Mouse (Mus musculus) G1E-ER4 (cell line): Measurements from ENCODE around the gene Glis1. TPM values are rescaled to one million over a fixed set of nuclear protein-coding genes. Genes with fewer than 3 reads are reported as not detected.

Experiments
- GATA1 ChIP-seq: IDR thresholded peaks from one replicate; pipeline ENCODE4 v1.8.0; 2012; ENCODE audit warnings: low read length, inconsistent platforms
- polyA plus RNA-seq: library from polyadenylated mRNA; stranded (reverse); fragments of >175 nt; gene quantifications from 2 replicates; pipeline ENCODE4 v1.2.3, GENCODE M21; 2012

Gene Glis1
- polyA plus RNA-seq, 1 experiment = 1.1 TPM

DNA sequence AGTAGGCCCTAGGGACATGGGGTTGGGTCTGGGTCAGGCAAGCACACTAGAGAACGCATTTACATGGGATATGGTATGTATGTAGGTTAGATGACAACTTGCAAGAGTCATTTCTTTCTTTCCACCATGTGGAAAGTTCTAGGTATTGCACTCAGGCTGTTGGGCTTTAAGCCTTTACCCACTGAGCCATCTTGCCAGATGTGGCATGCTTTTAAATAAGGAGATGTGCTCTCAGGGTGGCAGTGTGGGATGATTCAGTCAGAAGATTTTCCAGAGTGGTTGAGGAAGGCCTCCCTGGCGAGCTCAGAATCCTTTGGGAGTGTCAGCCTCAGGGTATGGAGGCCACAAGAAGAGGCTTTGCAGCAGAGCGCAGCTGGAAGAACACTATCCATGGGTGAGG is 104.2 kb downstream of the Glis1 start:
- no peak for TF ChIP-seq GATA1

DNA sequence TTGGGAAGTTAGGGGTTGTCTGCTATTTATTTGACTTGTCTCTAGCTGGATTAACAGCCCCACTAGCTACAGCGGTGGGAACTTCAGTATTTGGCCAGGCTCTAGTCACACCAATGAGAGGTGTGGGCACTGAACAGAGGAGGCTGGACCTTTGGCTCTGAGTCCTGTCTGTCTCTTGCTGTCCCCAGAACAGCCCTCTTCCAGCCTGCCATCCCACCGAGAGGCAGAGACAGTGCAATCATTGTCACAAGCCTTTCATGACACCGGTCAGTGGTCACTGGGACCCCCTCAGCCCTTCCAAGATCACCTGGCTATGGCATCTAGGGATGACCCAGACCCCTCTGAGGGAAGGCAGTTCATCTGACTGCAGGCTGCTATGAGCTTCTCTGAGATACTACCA is 104.6 kb downstream of the Glis1 start:
- TF ChIP-seq GATA1 = no peak

DNA sequence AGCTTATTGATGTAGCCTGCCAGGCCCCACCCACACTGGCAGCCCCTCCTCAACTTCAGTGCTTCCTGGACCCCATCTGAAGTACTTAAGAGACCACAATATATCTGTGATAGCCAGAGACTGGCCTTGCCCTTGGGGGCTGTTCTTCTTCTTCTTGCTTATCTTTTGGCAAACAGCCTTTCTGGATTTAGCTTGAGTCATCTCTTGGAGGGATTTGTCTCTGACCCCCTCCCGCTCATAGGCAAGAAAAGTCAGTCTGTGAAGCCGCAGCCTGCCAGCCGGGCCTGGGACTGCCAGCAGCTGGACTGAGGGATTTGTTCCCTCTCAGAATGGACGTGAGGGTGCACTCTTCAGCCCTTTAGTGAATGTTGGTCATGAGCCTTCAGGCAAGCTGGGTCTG is 107.4 kb downstream of the Glis1 start:
- TF ChIP-seq GATA1 = no peak

DNA sequence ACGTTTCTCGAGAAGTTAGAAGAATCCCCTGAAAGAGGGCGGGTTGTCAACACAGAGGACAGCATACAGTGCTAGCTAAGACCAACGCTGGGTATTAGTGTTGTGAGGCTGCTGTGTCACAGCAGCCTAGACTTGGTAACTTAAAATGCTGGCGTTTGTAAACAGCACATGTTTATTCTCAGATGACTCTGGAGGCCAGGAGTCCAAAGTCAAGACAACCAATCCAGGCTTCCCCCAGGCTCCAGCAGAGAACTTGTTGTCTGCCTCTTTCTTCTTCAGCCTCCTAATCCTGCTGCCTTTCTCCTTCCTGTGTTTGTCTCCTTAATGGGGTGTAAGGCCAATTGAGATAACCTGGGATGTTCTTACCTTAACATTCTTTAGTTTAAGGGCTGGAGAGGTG is 110.5 kb downstream of the Glis1 start:
- TF ChIP-seq GATA1 = no peak

DNA sequence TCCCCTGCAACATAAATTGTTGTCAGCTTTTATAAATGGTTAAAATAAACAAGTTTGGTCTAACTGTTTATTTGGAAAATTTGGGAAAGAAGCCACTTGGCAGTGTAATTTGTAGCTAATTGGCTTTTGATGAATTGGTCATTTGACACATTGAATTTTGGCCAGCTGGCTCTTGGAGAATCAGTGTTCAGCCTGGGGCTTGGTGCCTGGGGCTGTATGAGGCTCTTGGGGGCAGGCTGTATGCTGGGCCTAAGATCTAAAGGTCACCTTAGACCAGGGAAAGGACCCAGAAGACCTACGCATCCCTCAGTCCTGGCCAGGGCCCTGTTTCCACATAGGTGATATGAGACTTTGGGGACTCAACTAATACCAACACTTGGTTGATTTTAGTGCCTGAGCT is 111.3 kb downstream of the Glis1 start:
- TF ChIP-seq GATA1 = no peak

DNA sequence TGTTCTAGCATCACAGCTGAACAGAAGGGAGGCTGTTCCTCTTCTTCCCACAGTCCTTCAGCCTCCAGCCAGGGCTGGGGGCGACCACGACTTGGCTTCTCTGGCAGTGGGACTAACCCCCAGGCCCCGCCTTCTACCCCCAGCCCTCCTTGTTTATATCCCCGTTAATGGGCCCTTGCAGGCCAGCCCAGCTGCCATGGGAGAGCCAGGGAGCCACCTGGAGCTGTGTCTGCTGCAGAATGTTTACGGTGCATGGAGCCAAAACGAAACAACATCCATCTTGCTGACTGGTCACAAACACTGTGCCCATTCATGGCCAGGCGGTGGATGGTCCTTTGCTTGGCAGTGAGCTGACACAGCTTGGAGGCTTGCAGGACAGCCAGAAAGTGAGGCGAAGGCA is 112.1 kb downstream of the Glis1 start:
- no peak for TF ChIP-seq GATA1

DNA sequence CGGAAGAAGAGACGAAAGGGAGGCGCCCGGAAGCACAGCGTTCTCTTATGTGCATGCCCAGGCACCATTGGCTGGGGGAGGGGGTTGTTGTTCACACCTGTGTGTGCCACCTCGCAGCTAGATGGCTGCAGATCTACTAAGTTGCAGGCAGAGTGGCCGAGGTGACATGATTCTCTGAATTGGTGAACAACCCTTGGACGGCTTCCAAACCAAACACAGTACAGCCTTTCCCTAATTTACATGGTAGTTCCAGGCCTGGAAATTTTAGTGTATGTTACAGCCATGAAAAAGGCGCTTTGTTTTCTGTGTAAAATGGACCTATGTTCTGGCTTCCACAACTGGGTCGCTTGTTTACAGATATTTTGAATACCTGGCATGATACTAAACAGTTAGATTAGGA is 115.7 kb downstream of the Glis1 start:
- no peak for TF ChIP-seq GATA1

DNA sequence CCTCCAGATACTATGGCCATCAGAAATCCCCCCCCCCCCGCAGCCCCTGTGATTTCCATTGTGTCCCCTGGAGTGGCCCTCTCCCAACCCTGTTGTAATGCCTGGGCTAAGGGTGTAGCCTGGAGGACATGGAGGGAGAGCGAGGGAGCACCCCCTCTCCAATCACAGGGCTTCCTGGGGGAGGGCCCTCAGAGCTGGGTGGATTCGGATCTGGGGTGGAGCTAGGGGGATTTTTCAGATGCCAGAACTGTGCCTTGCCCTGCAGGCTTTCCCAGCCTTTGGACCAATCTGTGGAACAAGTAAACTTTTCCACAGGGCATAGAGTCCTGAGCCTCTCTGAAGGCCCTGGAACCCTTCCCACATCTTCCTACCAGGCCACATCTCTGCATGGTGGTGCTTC is 116.2 kb downstream of the Glis1 start:
- no peak for TF ChIP-seq GATA1

DNA sequence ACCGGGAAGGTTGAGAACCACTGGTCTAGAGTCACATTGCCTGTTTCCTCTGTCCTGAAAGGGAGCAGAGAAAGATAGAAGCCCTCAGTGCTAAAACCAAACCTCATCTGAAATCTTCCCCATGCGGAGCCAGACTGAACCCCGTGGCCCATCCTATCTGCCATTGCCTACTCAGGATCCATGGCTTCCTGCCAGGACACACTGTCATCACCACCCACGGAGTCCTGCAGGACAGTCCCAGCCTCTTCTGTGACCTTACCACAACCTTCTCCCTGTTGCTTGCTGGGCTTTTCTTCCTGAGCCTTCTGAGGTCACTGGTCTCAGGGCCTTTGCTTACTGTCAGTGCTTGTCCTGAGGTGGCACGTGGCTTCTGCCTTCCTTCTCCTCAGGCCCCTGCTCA is 118.3 kb downstream of the Glis1 start:
- no peak for TF ChIP-seq GATA1

DNA sequence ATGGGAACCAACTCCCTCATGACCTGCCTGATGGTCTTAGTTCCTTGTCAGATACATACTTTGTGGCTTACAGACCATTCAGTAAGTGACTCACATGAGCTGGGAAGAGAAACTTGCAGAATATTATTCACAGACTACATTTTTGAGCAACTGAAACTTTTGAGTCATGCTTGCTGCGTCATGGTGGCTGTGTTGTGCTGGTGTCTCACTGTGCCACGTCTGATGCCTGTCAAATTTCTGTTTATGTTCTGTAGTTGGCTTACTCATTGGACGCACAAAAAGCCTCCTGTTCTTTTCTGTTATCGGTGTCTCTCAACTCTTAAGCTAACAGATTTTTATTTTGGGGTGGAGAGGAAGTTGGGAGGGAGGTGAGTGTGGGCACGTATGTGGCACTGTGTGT is 119.4 kb downstream of the Glis1 start:
- TF ChIP-seq GATA1 = no peak

DNA sequence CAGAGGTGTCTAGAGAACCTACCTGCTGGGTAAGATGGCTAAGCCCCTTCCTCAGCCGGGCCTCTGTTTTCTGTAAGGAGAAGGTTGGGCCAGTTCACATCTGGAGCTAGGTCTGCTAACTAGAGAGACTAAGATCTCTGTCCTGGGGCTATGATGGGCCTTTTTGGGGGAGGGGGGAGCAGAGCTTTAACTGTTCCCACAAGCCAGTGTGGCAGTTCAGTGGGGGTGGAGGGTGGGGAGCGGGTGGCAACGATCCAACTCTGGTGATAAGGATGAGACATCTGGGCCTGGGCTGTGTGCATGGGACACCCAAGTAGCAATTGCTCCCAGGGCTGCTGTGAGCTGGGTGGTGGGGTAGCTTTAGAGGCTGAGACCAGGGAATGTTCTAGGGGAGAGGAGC is 124.4 kb downstream of the Glis1 start:
- TF ChIP-seq GATA1 = no peak

DNA sequence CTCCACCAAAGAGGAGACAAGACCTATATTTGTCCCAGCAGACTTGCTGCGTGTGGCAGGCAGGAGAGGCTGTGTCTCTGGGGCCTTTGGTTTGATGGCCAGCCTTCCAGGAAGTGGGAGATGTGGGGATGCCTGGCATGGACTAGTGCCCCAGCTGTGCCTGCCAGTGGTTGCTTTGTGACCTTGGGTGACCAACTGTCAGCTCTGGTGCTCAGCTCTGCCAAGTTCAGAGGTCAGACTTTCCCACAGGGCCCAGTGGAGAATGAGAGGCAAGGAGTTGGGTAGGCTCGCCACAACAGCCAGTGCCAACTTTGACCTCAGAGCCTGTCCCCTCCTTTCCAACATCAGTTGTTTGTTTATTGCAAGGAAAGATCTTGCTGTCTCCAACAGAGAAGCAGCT is 126.7 kb downstream of the Glis1 start:
- TF ChIP-seq GATA1 = no peak

DNA sequence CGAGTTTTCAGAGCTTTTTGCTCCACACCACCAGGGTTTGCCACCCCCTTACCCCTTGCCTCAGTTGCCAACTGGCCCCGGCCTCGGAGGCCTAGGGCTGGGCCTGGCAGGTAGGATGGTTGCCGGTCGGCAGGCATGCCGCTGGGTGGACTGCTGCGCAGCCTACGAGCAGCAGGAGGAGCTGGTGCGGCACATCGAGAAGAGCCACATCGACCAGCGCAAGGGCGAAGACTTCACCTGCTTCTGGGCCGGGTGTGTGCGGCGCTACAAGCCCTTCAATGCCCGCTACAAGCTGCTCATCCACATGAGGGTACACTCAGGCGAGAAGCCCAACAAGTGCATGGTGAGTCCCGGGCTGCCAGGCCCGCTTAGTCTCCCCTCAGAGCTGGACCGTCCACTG is 133.8 kb downstream of the Glis1 start:
- TF ChIP-seq GATA1 = no peak

DNA sequence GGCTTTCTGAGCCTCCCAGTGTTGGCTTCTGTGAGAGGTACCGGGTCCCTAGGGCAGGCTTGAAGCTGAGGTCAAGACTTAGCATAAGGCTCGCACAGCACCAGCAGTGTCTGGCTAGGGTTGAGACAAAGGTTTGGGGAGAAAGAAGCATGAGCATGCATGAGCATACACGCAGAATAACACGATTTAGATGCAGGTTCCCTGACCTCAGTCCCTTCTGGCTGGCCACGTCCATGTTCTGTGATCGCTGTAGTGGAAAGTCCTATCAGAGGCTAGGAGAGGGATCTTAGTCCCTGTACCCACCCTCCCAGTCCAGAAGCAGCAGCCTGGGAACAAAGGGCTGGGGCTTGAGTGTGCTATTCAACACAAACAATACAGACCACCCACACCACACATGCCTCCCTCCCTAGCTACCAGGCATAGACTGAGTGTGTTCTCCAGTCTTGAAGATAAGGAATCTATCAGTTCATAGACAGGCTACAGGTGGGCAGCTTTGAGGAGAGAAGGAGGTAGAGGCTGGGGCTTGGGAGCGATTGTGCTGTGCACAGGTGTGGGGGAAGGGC is 134.6 kb downstream of the Glis1 start:
- no peak for TF ChIP-seq GATA1

DNA sequence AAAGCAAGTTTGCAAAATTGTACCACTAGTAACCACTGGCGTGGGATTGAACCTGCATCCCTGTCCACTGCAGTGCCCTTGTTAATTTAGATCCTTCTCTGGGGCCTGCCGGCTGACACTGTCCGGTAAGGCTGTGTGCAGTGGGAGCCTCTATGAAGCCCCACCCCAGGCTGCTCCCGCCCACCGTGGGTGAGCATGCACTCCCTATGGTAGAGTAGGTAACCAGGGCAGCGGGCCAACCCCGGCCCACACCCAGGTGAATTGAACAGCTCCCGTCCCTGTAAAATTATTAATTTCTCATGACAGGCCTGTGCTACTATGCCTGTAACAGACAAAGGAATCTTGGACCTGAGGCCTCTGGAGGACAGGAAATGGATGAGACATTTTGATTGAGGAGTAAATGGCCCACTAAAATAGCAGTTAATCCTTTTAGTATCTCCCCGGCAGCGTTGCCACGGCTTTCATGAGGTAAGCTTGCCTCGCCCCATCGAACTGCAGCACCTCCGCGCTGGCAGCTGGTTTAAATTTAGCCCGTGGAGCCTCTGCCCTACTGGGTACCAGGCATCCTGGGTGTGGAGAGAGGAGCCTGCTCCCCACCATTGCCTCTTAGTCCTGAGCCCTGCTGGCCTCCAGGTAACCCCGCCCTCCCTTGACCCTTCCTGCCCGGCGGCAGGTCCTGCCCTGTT is 136.1 kb downstream of the Glis1 start:
- TF ChIP-seq GATA1 = no peak

DNA sequence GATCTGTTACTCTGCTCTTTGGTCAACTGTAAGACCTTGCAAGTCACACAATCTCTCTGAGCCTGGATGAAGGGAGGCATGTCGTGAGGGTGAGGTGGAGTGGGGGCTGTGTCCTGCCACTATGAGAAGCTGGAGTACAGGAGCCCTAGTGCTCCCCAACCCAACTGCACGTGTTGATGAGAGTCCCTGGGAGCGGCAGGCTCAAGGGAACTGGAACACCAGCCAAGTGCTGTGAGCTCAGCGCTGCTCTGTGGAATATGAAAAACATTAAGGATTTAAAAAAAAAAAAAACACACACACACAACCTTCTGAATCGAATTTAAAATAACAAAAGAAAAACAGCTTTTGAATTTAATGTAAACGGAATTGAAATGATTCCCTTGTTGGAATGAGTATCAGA is 141.4 kb downstream of the Glis1 start:
- TF ChIP-seq GATA1 = no peak

DNA sequence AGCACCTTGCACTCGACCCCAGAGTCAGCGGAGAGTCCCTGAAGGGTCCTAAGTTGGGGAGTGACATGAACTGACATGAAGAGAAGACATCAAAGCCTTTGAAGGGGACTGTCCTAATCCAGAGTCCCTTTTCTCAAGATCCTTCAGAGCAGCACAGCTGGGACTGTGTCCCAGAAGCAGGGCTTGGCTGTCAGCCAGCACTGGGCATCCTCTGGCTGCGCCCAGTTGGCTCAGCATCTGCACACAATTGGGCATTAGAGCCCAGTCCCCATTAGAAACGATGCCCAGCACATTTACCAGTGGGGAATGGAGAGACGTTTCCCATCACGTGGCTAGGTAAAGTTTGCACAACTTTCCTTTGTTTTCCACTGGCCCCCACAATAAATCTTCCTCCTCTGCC is 142.4 kb downstream of the Glis1 start:
- TF ChIP-seq GATA1 = no peak
